Mouse (Mus musculus) activated CD4-positive, CD25-positive, alpha-beta regulatory T cell, adult 4 months (primary cell): ENCODE measurements around the gene Abhd4. TPM values are rescaled to one million over a fixed set of nuclear protein-coding genes. Genes with fewer than 3 reads are reported as not detected.

Experiments used
- ATAC-seq: one replicate; pipeline ENCODE4 v1.8.0; 2017
- polyA plus RNA-seq, 2 experiments: library from polyadenylated mRNA; unstranded; fragments of 100-300 nt; shearing (Covaris generic); gene quantifications; one replicate each; pipeline ENCODE4 v1.2.1; 2017

The Abhd4 gene
- polyA plus RNA-seq, 2 experiments from 2014 or later, result 16.3 to 16.9 TPM

GRCm38 (mm10) chr14:54239002-54239736 is 14.8 kb upstream of the Abhd4 start:
- peak; percentile 79 for ATAC-seq

GRCm38 (mm10) chr14:54240542-54240941 is 13.4 kb upstream of the Abhd4 start:
- ATAC-seq, result no peak

DNA sequence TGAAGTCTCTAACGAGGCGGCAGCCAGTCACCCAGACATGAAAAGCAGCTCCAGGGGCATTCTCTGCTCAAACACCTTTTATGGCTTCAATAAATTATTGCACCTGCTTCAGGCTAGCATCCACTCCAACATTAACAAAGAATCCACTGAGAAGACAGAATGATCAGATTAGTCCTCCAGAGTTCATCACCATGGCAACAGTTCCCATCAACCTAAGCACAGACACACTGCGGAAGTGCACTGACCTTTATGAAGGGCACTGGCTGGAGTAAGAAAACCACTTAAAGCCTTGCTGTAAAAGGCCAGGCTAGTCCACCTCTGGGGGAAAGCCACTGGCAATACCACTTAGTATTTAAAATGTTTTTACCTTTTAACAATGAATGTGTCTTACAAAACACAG is 9.8 kb upstream of the Abhd4 start:
- ATAC-seq, result no peak

GRCm38 (mm10) chr14:54246232-54246631 is 7.8 kb upstream of the Abhd4 start:
- ATAC-seq, result no peak

- no peak for ATAC-seq
Observed at GRCm38 (mm10) chr14:54249326-54249725, 4.7 kb upstream of the Abhd4 start.

DNA sequence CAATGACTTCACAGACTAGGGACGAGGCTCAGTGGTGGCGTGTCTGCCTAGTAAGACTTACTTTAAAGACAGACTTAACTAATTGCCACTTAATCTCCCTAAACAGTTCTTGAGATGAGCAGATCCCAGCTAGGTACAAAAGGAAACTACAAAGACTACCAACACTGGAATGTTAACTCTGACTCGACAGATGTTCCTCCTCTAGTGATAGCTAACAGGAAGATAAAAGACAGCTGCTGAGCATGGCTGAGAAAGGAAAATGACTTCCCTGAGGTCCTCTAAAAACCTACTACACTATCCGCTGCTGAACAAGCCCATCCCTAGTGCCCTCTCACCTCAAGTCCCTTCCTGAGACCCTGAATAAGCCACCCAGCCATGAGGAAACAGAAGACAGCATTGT is 3.9 kb upstream of the Abhd4 start:
- ATAC-seq, result no peak

GRCm38 (mm10) chr14:54254670-54255202 is 748 bp downstream of the Abhd4 start:
- no peak for ATAC-seq

- no peak for ATAC-seq
Observed at GRCm38 (mm10) chr14:54258131-54258670, 4.2 kb downstream of the Abhd4 start.

DNA sequence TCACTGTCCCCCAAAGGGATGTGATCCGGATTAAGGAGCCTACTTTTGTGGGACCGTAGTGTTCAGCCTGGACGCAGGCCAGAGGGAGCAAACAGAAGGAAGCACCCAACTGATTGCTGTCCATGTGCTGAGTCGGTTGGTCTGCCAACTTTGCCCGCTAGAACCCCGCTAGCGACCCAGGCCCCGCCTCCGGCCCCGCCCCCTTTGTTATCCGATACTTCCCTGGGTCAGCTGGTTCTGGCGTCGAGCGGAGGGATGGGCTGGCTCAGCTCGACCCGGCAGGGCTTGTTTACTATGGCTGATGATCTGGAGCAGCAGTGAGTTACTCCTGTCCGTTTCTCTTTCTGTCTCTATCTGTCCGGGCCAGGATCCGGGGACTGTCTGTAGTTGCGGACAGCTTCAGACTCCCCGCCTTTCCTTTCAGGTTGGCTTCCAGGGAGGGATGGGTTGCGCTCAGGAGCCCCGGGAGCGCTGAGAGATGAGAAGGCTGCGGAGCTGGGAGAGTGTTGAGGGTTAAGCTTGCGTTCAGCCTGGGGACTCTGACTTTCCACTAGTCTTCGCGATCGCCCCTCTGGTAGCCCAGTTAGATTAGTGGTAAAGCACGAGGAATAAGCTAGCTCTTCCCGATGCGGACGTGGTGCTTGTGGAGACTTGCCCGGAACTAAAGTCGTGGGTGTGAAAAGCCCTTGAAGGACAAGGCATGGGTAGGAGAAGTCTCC is 5.2 kb downstream of the Abhd4 start:
- ATAC-seq, result peak; percentile 69

DNA sequence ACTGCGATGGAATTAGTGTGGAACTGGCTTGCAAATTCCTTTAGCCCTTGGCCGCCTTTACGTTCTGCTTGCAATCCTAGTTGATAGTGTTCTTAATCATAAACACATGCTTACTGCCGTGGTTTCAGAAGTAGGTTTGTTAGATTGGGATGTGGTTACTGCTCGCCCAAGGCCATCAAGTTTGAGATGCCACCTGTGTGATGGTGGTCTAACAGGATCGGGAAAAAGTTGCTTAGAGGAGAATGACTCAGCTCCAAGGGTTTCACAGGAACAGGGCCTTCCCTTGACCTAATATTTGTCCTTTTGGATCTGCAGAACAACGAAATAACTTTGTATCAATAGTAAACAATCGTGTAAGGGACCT is 5.7 kb downstream of the Abhd4 start:
- no peak for ATAC-seq

GRCm38 (mm10) chr14:54260196-54260595 is 6.2 kb downstream of the Abhd4 start:
- ATAC-seq, result no peak

- ATAC-seq, result no peak
Observed at GRCm38 (mm10) chr14:54261386-54261785, 7.4 kb downstream of the Abhd4 start.

GRCm38 (mm10) chr14:54262622-54263021 is 8.6 kb downstream of the Abhd4 start:
- ATAC-seq, result no peak

DNA sequence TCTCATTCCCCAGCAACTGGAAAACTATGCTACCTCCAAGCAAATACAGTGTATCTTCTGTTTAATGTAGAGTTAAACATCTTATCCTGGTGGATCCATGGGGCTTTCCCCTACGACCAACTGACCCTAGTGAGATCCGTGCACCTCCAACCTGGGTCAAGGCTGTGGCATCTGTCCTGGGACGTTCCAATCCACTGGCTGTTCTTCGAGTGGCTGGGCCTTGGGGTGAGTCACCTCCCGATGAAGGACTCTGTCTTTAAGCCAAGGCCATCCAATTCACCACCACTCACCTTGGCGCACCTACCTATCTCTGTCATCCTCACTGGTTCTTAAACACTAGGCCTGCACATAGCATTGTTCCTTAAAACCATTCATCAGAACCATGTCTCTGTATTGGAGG is 9.1 kb downstream of the Abhd4 start:
- no peak for ATAC-seq

- no peak for ATAC-seq
Observed at GRCm38 (mm10) chr14:54264231-54264630, 10.2 kb downstream of the Abhd4 start.

GRCm38 (mm10) chr14:54265093-54265492 is 11.1 kb downstream of the Abhd4 start:
- no peak for ATAC-seq

DNA sequence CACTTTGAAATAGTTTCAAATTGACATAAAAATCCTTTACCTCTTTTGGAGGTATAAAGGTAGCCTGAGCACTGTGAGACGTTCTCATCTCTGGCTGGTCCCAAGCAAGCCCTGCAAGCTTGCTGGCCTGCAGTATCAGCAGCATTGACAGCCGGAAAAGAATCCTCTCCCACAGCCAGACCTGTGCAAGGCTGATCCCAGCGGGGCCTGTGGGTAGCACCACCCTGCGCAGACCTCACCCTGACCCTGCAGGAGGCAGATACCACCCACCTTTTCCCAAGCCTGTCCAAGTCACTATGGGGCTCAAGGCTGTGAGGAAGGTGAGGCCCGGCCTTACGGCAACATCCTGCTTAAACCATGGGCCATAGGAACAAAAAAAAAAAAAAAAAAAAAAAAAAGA is 12.0 kb downstream of the Abhd4 start:
- no peak for ATAC-seq

- ATAC-seq, result no peak
Observed at GRCm38 (mm10) chr14:54267966-54268365, 14.0 kb downstream of the Abhd4 start.

GRCm38 (mm10) chr14:54269566-54269965 is 15.6 kb downstream of the Abhd4 start:
- no peak for ATAC-seq

DNA sequence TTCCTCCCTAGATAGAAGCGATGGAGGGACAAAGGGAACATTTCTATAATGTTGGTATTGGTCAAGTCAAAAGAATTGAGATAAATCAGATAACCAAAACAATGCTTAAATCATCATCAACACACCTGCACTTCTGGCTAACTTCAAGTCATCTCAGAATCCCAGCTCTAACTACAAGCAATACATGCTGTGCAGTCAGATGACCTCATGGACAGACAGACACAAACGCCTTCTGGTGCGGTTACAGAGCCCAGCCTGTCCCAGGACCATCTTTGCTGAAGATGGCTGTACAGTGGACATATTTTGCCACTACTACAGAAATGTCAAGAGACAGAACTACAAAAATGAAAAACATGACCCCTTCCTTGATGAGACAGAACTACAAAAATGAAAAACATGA is 16.4 kb downstream of the Abhd4 start:
- ATAC-seq, result no peak

DNA sequence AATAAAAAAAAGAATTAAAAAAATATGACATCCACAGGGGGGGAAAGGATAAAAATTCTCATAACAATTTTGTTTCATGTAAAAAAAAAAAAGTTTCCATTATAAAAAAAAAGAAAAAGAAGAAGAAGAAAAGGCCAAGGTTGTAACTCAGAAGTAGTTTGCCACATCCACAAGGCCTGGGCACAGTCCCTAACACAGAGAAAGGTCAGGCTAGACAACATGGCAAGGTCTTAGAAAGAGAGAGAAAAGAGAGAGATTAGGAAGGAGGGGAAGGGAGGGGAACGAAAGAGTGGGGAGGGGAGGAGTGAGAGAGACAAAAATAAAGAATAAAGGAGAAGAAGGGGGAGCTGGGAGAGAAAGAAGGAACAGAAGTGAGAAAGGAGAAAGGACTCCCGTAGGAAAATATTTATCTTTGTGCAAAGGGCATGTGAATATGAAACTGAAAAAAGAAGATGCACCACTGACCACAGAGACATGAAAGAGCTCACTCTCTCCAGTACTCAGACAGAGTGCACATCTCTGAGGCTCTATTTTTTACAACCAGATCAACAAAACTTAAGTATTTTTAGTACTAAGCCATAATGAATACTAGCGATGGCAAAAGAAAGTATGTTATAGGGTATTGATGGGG is 18.1 kb downstream of the Abhd4 start:
- no peak for ATAC-seq

- no peak for ATAC-seq
Observed at GRCm38 (mm10) chr14:54272696-54273095, 18.7 kb downstream of the Abhd4 start.

DNA sequence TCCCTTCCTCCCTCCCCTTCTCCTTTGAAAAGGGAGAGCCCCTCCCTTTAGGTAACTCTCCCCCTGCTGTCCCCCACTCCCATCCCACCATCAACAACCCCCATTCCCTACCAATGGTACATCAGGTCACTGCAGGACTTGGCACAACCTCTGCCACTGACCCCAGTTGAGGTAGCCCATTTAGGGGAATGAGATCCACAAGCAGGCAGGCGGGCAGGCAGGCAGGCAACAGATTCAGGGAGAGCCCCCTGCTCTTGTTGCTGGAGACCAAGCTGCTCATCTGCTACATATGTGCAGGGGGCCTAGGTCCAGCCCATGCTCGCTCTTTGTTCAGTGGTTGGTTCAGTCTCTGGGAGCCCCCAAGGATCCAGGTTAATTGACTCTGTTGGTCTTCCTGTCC is 22.5 kb downstream of the Abhd4 start:
- no peak for ATAC-seq
